Mouse (Mus musculus): ENCODE data around the gene Clybl. TPM values are rescaled to one million over a fixed set of nuclear protein-coding genes. Genes with fewer than 3 reads are reported as not detected.

Clybl gene
- polyA plus RNA-seq (2014; fragmentation: Nextera tagmentation; extraction: Ambion mirVana) = 20.1 and 20.7 TPM in 2 replicates

- no peaks in the 10 kb centered on the region for H3K36me3 ChIP-seq (ENCODE audit: insufficient read depth)
- 2% methylated on average over 45 of the region's 45 CpGs for WGBS
Measured at GRCm38 (mm10) chr14:122181078-122181814, at the start of gene Clybl. Gene Clybl (plus strand): TSS chr14:122181704.

GRCm38 (mm10) chr14:122136368-122136928 is 45.1 kb upstream of the Clybl start:
- Histone ChIP-seq H3K27ac (ENCODE audit: low read depth) (no peak overlapping the region), H3K36me3 (ENCODE audit: insufficient read depth) (peaks cover 57% of the 10 kb centered on the region), H3K27me3 (ENCODE audit: insufficient read depth, low read length) (no peaks in the 10 kb centered on the region), H3K9ac (no peak overlapping the region), H3K4me1 (ENCODE audit: insufficient read depth) (no peaks in the 10 kb centered on the region), H3K4me2 (no peak overlapping the region), H3K4me3 (ENCODE audit: low read depth, low read length) (no peak overlapping the region), H3K9me3 (ENCODE audit: low read depth, low read length) (no peaks in the 10 kb centered on the region)
- DNase-seq (no peak), ATAC-seq (ENCODE audit: insufficient read depth) (no peak)
- WGBS = 79% methylated on average over 3 of the region's 3 CpGs
- no peak for TF ChIP-seq CTCF (IDR thresholded peaks at IDR 0.05; ENCODE audit: low read depth)

More at GRCm38 (mm10) chr14:122181078-122181814, at the start of gene Clybl:
- Histone ChIP-seq H3K9ac (peak within 1 kb of the TSS; percentile 75), H3K4me1 (ENCODE audit: insufficient read depth) (0 out of 2 replicates have a peak, but pooled peaks cover 4% of the 10 kb centered on the region), H3K4me2 (peak within 1 kb of the TSS; percentile 68), H3K27me3 (ENCODE audit: insufficient read depth, low read length) (no peaks in the 10 kb centered on the region), H3K4me3 (ENCODE audit: low read depth, low read length) (peak within 1 kb of the TSS; percentile 70), H3K9me3 (ENCODE audit: low read depth, low read length) (no peaks in the 10 kb centered on the region), H3K27ac (ENCODE audit: low read depth) (peak within 1 kb of the TSS; percentile 32)
- peak; percentile 99 for ATAC-seq (ENCODE audit: insufficient read depth)
- DNase-seq = peak; percentile 96
- TF ChIP-seq CTCF (IDR thresholded peaks at IDR 0.05; ENCODE audit: low read depth) = no peak

DNA sequence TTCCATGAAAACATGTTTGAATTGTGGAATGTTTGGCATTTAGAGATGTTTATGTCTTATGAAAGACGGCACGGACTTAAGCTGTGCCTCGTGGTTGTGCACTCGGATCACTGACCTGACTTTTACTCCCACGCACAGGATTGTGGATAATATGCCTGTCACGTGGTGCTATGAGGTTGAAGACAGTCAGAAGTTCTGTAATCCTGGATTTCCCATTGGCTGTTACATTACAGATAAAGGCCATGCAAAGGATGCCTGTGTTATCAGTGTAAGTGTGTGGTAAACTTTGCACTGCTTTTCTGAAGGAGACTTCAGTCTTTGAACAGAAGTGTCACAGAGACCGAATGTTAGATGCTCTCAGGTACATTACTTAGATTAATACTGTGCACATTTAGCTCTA is 44.3 kb upstream of the Clybl start:
- peaks cover 65% of the 10 kb centered on the region for H3K36me3 ChIP-seq (ENCODE audit: insufficient read depth)
- H3K4me3 ChIP-seq (ENCODE audit: low read depth, low read length) = no peak overlapping the region
- 56% methylated on average over 7 of the region's 7 CpGs for WGBS
- H3K9me3 ChIP-seq (ENCODE audit: low read depth, low read length) = no peaks in the 10 kb centered on the region
- ATAC-seq (ENCODE audit: insufficient read depth) = no peak
- H3K9ac ChIP-seq = no peak overlapping the region
- TF ChIP-seq CTCF (IDR thresholded peaks at IDR 0.05; ENCODE audit: low read depth) = no peak
- H3K4me1 ChIP-seq (ENCODE audit: insufficient read depth) = no peaks in the 10 kb centered on the region
- no peak overlapping the region for H3K27ac ChIP-seq (ENCODE audit: low read depth)
- peak; percentile 11 for DNase-seq
- no peak overlapping the region for H3K4me2 ChIP-seq
- H3K27me3 ChIP-seq (ENCODE audit: insufficient read depth, low read length) = no peaks in the 10 kb centered on the region

- ATAC-seq (ENCODE audit: insufficient read depth) (no peak), DNase-seq (no peak)
- no peak for TF ChIP-seq CTCF (IDR thresholded peaks at IDR 0.05; ENCODE audit: low read depth)
- Histone ChIP-seq H3K27me3 (ENCODE audit: insufficient read depth, low read length) (no peaks in the 10 kb centered on the region), H3K27ac (ENCODE audit: low read depth) (no peak overlapping the region), H3K9ac (no peak overlapping the region), H3K4me3 (ENCODE audit: low read depth, low read length) (no peak overlapping the region), H3K9me3 (ENCODE audit: low read depth, low read length) (no peaks in the 10 kb centered on the region), H3K4me1 (ENCODE audit: insufficient read depth) (no peaks in the 10 kb centered on the region), H3K36me3 (ENCODE audit: insufficient read depth) (peaks cover 74% of the 10 kb centered on the region), H3K4me2 (no peak overlapping the region)
- WGBS = 73% methylated on average over 1 of the region's 1 CpGs
Measured at GRCm38 (mm10) chr14:122140126-122140525, 41.4 kb upstream of the Clybl start.

GRCm38 (mm10) chr14:122143585-122144269 is 37.8 kb upstream of the Clybl start:
- H3K36me3 ChIP-seq (ENCODE audit: insufficient read depth) = peaks cover 91% of the 10 kb centered on the region
- 0 out of 2 replicates have a peak, but pooled peaks have one; percentile 24 for ATAC-seq (ENCODE audit: insufficient read depth)
- no peaks in the 10 kb centered on the region for H3K9me3 ChIP-seq (ENCODE audit: low read depth, low read length)
- H3K27me3 ChIP-seq (ENCODE audit: insufficient read depth, low read length) = no peaks in the 10 kb centered on the region
- WGBS = 70% methylated on average over 4 of the region's 4 CpGs
- no peak overlapping the region for H3K4me2 ChIP-seq
- no peaks in the 10 kb centered on the region for H3K4me1 ChIP-seq (ENCODE audit: insufficient read depth)
- H3K9ac ChIP-seq = no peak overlapping the region
- TF ChIP-seq CTCF (IDR thresholded peaks at IDR 0.05; ENCODE audit: low read depth) = no peak
- no peak for DNase-seq
- H3K27ac ChIP-seq (ENCODE audit: low read depth) = no peak overlapping the region
- H3K4me3 ChIP-seq (ENCODE audit: low read depth, low read length) = no peak overlapping the region

- Histone ChIP-seq H3K9me3 (ENCODE audit: low read depth, low read length) (no peaks in the 10 kb centered on the region), H3K27me3 (ENCODE audit: insufficient read depth, low read length) (no peaks in the 10 kb centered on the region)
- 79% methylated on average over 1 of the region's 1 CpGs for WGBS
Measured at GRCm38 (mm10) chr14:122145374-122145773, 36.1 kb upstream of the Clybl start.

GRCm38 (mm10) chr14:122150616-122151015 is 30.9 kb upstream of the Clybl start:
- Histone ChIP-seq H3K27me3 (ENCODE audit: insufficient read depth, low read length) (no peaks in the 10 kb centered on the region), H3K4me1 (ENCODE audit: insufficient read depth) (no peaks in the 10 kb centered on the region), H3K36me3 (ENCODE audit: insufficient read depth) (peaks cover 89% of the 10 kb centered on the region), H3K9me3 (ENCODE audit: low read depth, low read length) (no peaks in the 10 kb centered on the region), H3K27ac (ENCODE audit: low read depth) (no peak overlapping the region), H3K4me2 (no peak overlapping the region), H3K4me3 (ENCODE audit: low read depth, low read length) (no peak overlapping the region), H3K9ac (no peak overlapping the region)
- TF ChIP-seq CTCF (IDR thresholded peaks at IDR 0.05; ENCODE audit: low read depth) = no peak
- DNase-seq (no peak), ATAC-seq (ENCODE audit: insufficient read depth) (no peak)
- WGBS = 89% methylated on average over 5 of the region's 5 CpGs

More at GRCm38 (mm10) chr14:122145374-122145773, 36.1 kb upstream of the Clybl start:
- ATAC-seq (ENCODE audit: insufficient read depth) (no peak), DNase-seq (no peak)
- H3K4me3 ChIP-seq (ENCODE audit: low read depth, low read length) = no peak overlapping the region
- peaks cover 97% of the 10 kb centered on the region for H3K36me3 ChIP-seq (ENCODE audit: insufficient read depth)
- no peak for TF ChIP-seq CTCF (IDR thresholded peaks at IDR 0.05; ENCODE audit: low read depth)
- no peak overlapping the region for H3K27ac ChIP-seq (ENCODE audit: low read depth)
- no peak overlapping the region for H3K9ac ChIP-seq
- no peak overlapping the region for H3K4me2 ChIP-seq
- no peaks in the 10 kb centered on the region for H3K4me1 ChIP-seq (ENCODE audit: insufficient read depth)

Data from lung, embryonic 14.5 days (tissue).